Mouse (Mus musculus) hindbrain, postnatal 0 days (tissue): ENCODE results near the gene Gorasp1. TPM values are rescaled to one million over a fixed set of nuclear protein-coding genes. Genes with fewer than 3 reads are reported as not detected.

Experiments used
- ATAC-seq: fragments of 200-750 bp; cut with Nextera tagmentation; 2 replicates; pipeline ENCODE4 v1.8.0; 2017; ENCODE audit warnings: mild to moderate bottlenecking, moderate TSS enrichment, moderate library complexity
- DNase-seq: peaks from one replicate; pipeline ENCODE4 v3.0.0-alpha.2; 2015; ENCODE audit warnings: low spot score
- H3K27ac ChIP-seq: fragments of 300-500 bp; sonication (generic); 2 replicates; pipeline ENCODE4 v1.5.1; 2014; ENCODE audit warnings: mild to moderate bottlenecking
- H3K27me3 ChIP-seq: fragments of 300-500 bp; sonication (generic); 2 replicates; pipeline ENCODE4 v1.6.1; 2014; ENCODE audit warnings: low read length, mixed read lengths; ENCODE audit not compliant: insufficient read depth
- H3K36me3 ChIP-seq: fragments of 300-500 bp; sonication (generic); 2 replicates; pipeline ENCODE4 v1.6.1; 2014; ENCODE audit warnings: low read length, mixed read lengths; ENCODE audit not compliant: insufficient read depth
- H3K4me1 ChIP-seq: fragments of 300-500 bp; sonication (generic); 2 replicates; pipeline ENCODE4 v1.6.1; 2014; ENCODE audit warnings: antibody characterized with exemption, low read length, mixed read lengths; ENCODE audit not compliant: insufficient read depth
- H3K4me2 ChIP-seq: fragments of 300-500 bp; sonication (generic); 2 replicates; pipeline ENCODE4 v1.6.1; 2014; ENCODE audit warnings: low read depth, mild to moderate bottlenecking, low read length, moderate library complexity, mixed read lengths
- H3K4me3 ChIP-seq: fragments of 300-500 bp; sonication (generic); 2 replicates; pipeline ENCODE4 v1.5.1; 2014; ENCODE audit warnings: low read length
- H3K9ac ChIP-seq: fragments of 300-500 bp; sonication (generic); replicated peaks from 2 replicates; pipeline ENCODE4 v1.6.1; 2014; ENCODE audit warnings: mild to moderate bottlenecking, low read length, moderate library complexity, mixed read lengths
- H3K9me3 ChIP-seq: fragments of 300-500 bp; sonication (generic); 2 replicates; pipeline ENCODE4 v1.6.1; 2016; ENCODE audit warnings: low read length, mixed read lengths
- CTCF ChIP-seq: IDR thresholded peaks from 2 replicates; pipeline ENCODE4 v1.5.1; 2016; ENCODE audit warnings: antibody characterized with exemption, control low read depth, low read depth
- WGBS: fragments of 180-500 bp; shearing (Covaris S2); extraction: QIAGEN DNeasy Blood & Tissue Kit; methylation state at CpG from one replicate; pipeline ENCODE4 v1.1.7; 2014; 5-methylcytosine and 5-hydroxymethylcytosine counted together
- polyA plus RNA-seq: library from polyadenylated mRNA; unstranded; fragments of >200 nt; fragmentation: Nextera tagmentation; extraction: Ambion mirVana; gene quantifications from 2 replicates; pipeline ENCODE4 v1.2.1, GENCODE M21; 2015
- total RNA-seq: library from RNA; depleted of rRNA; stranded (reverse); fragments of >200 nt; gene quantifications from 2 replicates; pipeline ENCODE4 v1.2.3, GENCODE M21; 2014; rRNA removed

Gorasp1 gene
- total RNA-seq (28.1 and 48.4 TPM in 2 replicates), polyA plus RNA-seq (20.9 and 21.1 TPM in 2 replicates)

DNA sequence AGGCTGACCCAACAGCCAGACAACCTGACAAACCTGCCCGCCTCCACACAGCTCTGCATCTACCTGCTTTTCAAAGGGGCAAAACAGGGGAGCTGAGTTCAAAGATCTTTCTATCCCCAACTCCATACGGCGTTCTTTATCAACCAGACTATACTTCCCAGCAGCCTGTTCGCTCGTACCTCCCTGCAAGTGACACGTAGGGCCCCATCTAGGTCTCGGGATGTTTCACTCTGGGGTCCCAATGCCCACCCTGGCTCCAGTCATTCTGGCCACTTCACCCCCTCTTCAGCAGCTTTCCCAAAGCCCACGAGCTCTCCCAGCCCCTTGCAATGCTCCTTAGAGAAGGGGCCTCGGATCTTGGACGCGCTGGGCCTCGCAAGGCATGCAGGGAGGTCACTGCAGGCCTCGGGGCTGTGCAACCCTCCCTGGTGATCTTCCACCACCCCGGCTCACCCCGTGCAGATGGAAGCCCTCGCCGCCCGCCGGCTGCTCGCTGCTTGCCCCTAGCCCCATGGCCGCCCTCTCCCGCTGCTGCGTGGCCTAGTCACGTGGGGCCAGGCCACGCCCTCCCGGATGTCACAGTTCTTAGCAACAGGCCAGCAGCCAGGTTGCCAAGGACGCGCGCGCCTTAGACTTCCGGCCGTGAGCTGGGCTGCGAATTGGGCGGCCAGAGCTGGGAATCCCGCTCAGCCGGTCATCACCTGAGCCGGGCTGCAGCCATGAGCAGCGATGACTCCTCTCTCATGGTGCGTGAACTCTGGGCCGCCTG lies at the start of gene Gorasp1, which contains the start of gene Ttc21a:
TSS of gene Gorasp1 (minus strand) at position 561 of the 769 bp plus-strand sequence.
TSS of gene Ttc21a (plus strand) at position 602 of the 769 bp plus-strand sequence.
- WGBS = 1% methylated on average over 40 of the region's 40 CpGs

GRCm38 (mm10) chr9:119985881-119986574 lies 48.7 kb upstream of the Gorasp1 start:
- no peak for TF ChIP-seq CTCF
- Histone ChIP-seq H3K27me3 (no peaks in the 10 kb centered on the region), H3K9ac (no peak overlapping the region), H3K4me1 (peaks cover 20% of the 10 kb centered on the region), H3K4me2 (no peak overlapping the region), H3K9me3 (no peaks in the 10 kb centered on the region), H3K4me3 (no peak overlapping the region), H3K27ac (no peak overlapping the region), H3K36me3 (no peaks in the 10 kb centered on the region)
- 68% methylated on average over 10 of the region's 10 CpGs for WGBS
- peak; percentile 1 for DNase-seq
- no peak for ATAC-seq

More for the DNA sequence above, at the start of gene Gorasp1, which contains the start of gene Ttc21a:
- ATAC-seq = peak; percentile 95
- H3K4me1 ChIP-seq = peaks cover 5% of the 10 kb centered on the region; the same call in 1 of the 2 replicates
- peak within 1 kb of the TSS; percentile 65 for H3K4me3 ChIP-seq
- H3K27me3 ChIP-seq = no peaks in the 10 kb centered on the region
- TF ChIP-seq CTCF = no peak
- peak within 1 kb of the TSS; percentile 84 for H3K9ac ChIP-seq
- peak within 1 kb of the TSS; percentile 70; the same call in 1 of the 2 replicates for H3K27ac ChIP-seq
- H3K36me3 ChIP-seq = no peaks in the 10 kb centered on the region
- peak within 1 kb of the TSS; percentile 78 for H3K4me2 ChIP-seq
- DNase-seq = peak; percentile 96
- H3K9me3 ChIP-seq = no peaks in the 10 kb centered on the region

DNA sequence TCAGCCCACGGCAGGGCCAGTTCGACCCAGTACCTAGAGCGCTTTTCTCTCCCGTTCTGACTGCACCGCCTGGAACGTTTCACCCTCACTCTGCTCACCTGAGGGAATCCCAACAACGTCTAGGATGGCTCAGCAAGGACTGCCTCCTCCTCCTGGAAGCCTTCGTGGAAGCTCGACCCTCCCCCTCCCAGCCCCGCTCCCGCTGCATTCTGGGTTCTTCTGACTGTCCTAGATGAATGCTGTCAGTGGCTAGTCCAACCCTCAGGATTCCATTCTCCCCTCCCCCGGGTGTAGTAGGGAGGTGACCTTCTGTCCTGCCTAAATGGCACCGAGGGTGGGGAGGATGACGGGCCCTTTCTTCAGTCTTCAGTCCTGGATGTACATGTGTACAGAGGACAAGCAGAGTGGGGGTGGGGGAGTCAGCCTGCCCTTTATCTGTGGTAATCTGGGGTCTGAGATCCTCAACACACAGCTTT lies 47.2 kb upstream of the Gorasp1 start, which contains the start of gene Csrnp1:
TSS of gene Csrnp1 (minus strand) at position 123 of the 476 bp plus-strand sequence.
- Histone ChIP-seq H3K27ac (peak within 1 kb of the TSS; percentile 79), H3K36me3 (no peaks in the 10 kb centered on the region), H3K27me3 (no peaks in the 10 kb centered on the region), H3K4me1 (peaks cover 20% of the 10 kb centered on the region), H3K4me2 (peak within 1 kb of the TSS; percentile 92), H3K9me3 (no peaks in the 10 kb centered on the region), H3K9ac (peak within 1 kb of the TSS; percentile 60), H3K4me3 (peak within 1 kb of the TSS; percentile 59)
- TF ChIP-seq CTCF = no peak
- ATAC-seq = no peak
- WGBS = 13% methylated on average over 14 of the region's 14 CpGs
- DNase-seq = no peak

GRCm38 (mm10) chr9:119983585-119984535 lies 46.5 kb upstream of the Gorasp1 start:
- Histone ChIP-seq H3K9ac (peak overlapping the region; percentile 60), H3K9me3 (no peaks in the 10 kb centered on the region), H3K4me2 (peak overlapping the region; percentile 92), H3K27ac (peak overlapping the region; percentile 79), H3K4me1 (peaks cover 20% of the 10 kb centered on the region), H3K27me3 (no peaks in the 10 kb centered on the region), H3K36me3 (no peaks in the 10 kb centered on the region), H3K4me3 (peak overlapping the region; percentile 59)
- peak; percentile 68 for ATAC-seq
- 2% methylated on average over 51 of the region's 79 CpGs for WGBS
- no peak for TF ChIP-seq CTCF
- peak; percentile 82 for DNase-seq

GRCm38 (mm10) chr9:119982956-119983551 lies 45.7 kb upstream of the Gorasp1 start:
- DNase-seq (peak; percentile 16), ATAC-seq (no peak)
- Histone ChIP-seq H3K4me3 (peak overlapping the region; percentile 59), H3K4me2 (peak overlapping the region; percentile 92), H3K4me1 (peaks cover 24% of the 10 kb centered on the region), H3K9me3 (no peaks in the 10 kb centered on the region), H3K36me3 (no peaks in the 10 kb centered on the region), H3K9ac (peak overlapping the region; percentile 60), H3K27me3 (no peaks in the 10 kb centered on the region), H3K27ac (peak overlapping the region; percentile 79)
- WGBS = under 1% methylated on average over 45 of the region's 48 CpGs
- TF ChIP-seq CTCF = no peak
